Mouse (Mus musculus) embryonic facial prominence, embryonic 12.5 days (tissue): Measurements from ENCODE around the gene Plb1. TPM values are rescaled to one million over a fixed set of nuclear protein-coding genes. Genes with fewer than 3 reads are reported as not detected.
A peak's percentile ranks its signal among the peaks of the same experiment; 100 is the strongest.

Source experiments
- ATAC-seq: fragments of 200-750 bp; cut with Nextera tagmentation; 2 replicates; pipeline ENCODE4 v1.8.0; 2017; ENCODE audit not compliant: insufficient number of reproducible peaks, insufficient read depth, low FRiP score, low TSS enrichment
- H3K27ac ChIP-seq: fragments of 300-500 bp; sonication (generic); 2 replicates; pipeline ENCODE4 v1.5.1; 2016; ENCODE audit warnings: mild to moderate bottlenecking
- H3K27me3 ChIP-seq: fragments of 300-500 bp; sonication (generic); 2 replicates; pipeline ENCODE4 v1.6.1; 2016; ENCODE audit warnings: mild to moderate bottlenecking, moderate library complexity
- H3K36me3 ChIP-seq: fragments of 300-500 bp; sonication (generic); 2 replicates; pipeline ENCODE4 v1.6.1; 2016; ENCODE audit warnings: mild to moderate bottlenecking
- H3K4me1 ChIP-seq: fragments of 300-500 bp; sonication (generic); 2 replicates; pipeline ENCODE4 v1.6.1; 2016
- H3K4me2 ChIP-seq: fragments of 300-500 bp; sonication (generic); replicated peaks from 2 replicates; pipeline ENCODE4 v1.6.1; 2016; ENCODE audit warnings: mild to moderate bottlenecking, moderate library complexity
- H3K4me3 ChIP-seq: fragments of 300-500 bp; sonication (generic); 2 replicates; pipeline ENCODE4 v1.5.1; 2016; ENCODE audit warnings: mild to moderate bottlenecking
- H3K9ac ChIP-seq: fragments of 300-500 bp; sonication (generic); 2 replicates; pipeline ENCODE4 v1.6.1; 2016; ENCODE audit warnings: mild to moderate bottlenecking, moderate library complexity
- H3K9me3 ChIP-seq: fragments of 300-500 bp; sonication (generic); 2 replicates; pipeline ENCODE4 v1.6.1; 2016; ENCODE audit warnings: mild to moderate bottlenecking, moderate library complexity
- WGBS: fragments of 180-500 bp; shearing (Covaris S2); methylation state at CpG from one replicate; pipeline ENCODE4 v1.1.7; 2016; 5-methylcytosine and 5-hydroxymethylcytosine counted together
- polyA plus RNA-seq: library from polyadenylated mRNA; unstranded; fragments of >200 nt; fragmentation: Nextera tagmentation; extraction: Ambion mirVana; gene quantifications from 2 replicates; pipeline ENCODE4 v1.2.1, GENCODE M21; 2016

The Plb1 gene
- 0.22 and 0.27 TPM in 2 replicates for polyA plus RNA-seq

DNA sequence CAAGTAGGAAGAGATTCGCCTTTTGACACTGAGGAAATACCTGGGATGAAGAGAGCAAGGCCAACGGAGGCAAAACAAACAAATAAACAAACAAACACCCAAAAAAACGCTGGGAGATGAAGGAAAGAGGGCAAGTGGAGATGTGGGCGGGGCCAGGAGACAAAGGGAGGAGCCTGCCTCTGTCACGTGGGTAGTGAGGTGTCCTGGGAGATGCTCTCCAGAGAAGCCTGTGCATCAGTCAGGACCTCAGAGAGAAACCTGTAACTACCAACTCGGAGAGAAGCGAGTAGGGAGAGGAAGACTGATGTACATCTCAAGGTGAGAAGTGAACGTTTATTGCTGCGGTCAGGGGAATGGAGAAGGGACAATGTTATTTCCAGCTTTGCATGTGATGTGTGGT is at the start of gene Plb1:
Plb1 (plus strand) TSS at position 235 of the 400 bp plus-strand sequence.
- H3K9ac ChIP-seq: no peak within 1 kb of the TSS
- H3K4me1 ChIP-seq: no peaks in the 10 kb centered on the region
- no peak within 1 kb of the TSS for H3K27ac ChIP-seq
- no peak within 1 kb of the TSS for H3K4me2 ChIP-seq
- no peaks in the 10 kb centered on the region for H3K9me3 ChIP-seq
- WGBS: 77% methylated on average over 9 of the region's 9 CpGs
- no peaks in the 10 kb centered on the region for H3K36me3 ChIP-seq
- H3K4me3 ChIP-seq: no peak within 1 kb of the TSS
- H3K27me3 ChIP-seq: no peaks in the 10 kb centered on the region
- ATAC-seq: no peak

- Histone ChIP-seq H3K4me3 (no peak overlapping the region), H3K4me1 (0 out of 2 replicates have a peak, but pooled peaks cover 4% of the 10 kb centered on the region), H3K4me2 (no peak overlapping the region), H3K9ac (no peak overlapping the region), H3K27me3 (no peaks in the 10 kb centered on the region), H3K27ac (no peak overlapping the region), H3K9me3 (no peaks in the 10 kb centered on the region), H3K36me3 (no peaks in the 10 kb centered on the region)
- ATAC-seq: no peak
- 59% methylated on average over 4 of the region's 4 CpGs for whole genome bisulfite sequencing
These were observed 49.5 kb upstream of the Plb1 start for GRCm38 (mm10) chr5:32182885-32183629.

DNA sequence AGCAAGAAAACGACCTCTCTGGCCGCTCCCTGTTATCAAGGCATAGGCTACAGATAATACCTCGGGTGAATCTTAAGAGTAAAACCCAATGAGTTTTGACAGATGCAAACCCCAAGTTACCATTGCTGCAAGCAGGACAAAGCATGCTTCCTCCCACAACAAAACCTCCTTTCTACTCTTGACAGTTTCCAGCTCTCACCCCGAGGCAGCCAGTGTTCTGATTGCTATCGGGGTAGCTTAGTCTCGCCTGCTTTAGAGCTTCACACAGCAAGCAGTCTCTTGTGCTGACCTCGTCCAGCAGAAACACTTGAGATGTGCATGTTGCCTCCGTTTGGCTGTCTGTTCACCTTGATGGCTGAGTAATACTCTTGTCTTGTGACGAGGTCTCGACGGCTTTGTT is 44.8 kb upstream of the Plb1 start:
- Histone ChIP-seq H3K9ac (no peak overlapping the region), H3K4me2 (no peak overlapping the region), H3K4me1 (0 out of 2 replicates have a peak, but pooled peaks cover 4% of the 10 kb centered on the region), H3K36me3 (no peaks in the 10 kb centered on the region), H3K9me3 (no peaks in the 10 kb centered on the region), H3K4me3 (no peak overlapping the region), H3K27ac (no peak overlapping the region), H3K27me3 (no peaks in the 10 kb centered on the region)
- 36% methylated on average over 11 of the region's 11 CpGs for WGBS
- ATAC-seq: no peak

DNA sequence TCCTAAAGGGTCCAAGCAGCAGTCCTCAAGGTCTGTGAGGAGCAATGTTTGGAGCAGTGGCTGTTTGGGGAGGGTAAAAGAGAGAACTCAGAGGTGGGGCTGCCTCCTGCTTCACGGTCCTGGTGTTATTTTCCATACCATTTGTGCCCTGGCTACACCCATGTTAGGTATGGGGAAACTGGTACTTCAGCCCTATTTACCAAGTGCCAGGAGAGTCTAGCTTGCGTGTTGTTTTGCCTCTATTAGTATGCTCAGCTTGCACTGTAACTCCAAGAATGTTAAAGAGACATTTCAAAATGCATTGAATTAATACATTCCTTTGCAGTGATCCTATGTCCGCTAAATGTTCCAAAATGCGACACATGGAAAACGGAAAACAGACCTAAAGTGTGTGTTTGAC is 41.2 kb upstream of the Plb1 start:
- no peak overlapping the region for H3K27ac ChIP-seq
- no peak overlapping the region for H3K4me3 ChIP-seq
- no peaks in the 10 kb centered on the region for H3K4me1 ChIP-seq
- no peak overlapping the region for H3K9ac ChIP-seq
- no peaks in the 10 kb centered on the region for H3K9me3 ChIP-seq
- no peak overlapping the region for H3K4me2 ChIP-seq
- no peaks in the 10 kb centered on the region for H3K27me3 ChIP-seq
- 69% methylated on average over 5 of the region's 5 CpGs for WGBS
- no peaks in the 10 kb centered on the region for H3K36me3 ChIP-seq
- ATAC-seq: no peak

DNA sequence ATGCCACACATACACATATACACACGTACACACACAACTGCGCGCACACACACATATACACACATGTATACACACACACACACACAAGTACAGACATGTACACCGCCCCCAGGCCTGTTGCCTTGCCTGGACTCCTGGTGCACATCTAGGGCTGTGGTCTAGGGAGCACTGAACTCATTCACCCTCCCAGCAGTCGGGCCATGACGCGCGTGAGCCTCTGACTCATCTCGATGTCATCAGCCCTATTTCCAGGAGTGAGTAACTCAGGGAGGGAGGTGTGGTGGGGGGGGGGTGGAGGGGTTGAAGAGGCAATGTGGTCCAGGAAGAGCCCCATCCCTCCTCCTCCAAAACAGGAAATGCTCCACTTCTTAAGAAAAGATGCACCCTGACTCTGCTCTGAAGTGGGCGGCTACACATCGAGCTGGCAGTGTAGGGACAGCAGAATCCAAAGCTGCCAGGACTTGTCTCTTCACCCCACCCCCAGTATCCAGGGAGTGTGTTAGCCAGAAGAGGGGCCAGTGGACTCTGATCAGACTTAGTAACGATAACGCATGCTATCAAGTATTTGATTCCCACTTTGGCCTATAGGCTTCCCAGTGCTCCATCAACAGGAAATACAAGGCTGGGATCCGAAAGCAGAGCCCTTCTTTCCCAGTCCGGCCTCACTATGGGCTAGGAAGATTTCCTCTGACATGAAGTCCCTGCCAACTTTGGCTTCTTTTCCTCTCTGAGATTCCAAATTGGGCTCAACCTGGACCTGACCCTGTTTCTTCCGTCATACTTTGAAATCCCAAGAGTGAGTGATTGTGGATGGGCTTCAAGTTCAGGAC is 40.3 kb upstream of the Plb1 start:
- WGBS: 84% methylated on average over 16 of the region's 16 CpGs
- H3K36me3 ChIP-seq: no peaks in the 10 kb centered on the region
- no peak overlapping the region for H3K9ac ChIP-seq
- no peaks in the 10 kb centered on the region for H3K9me3 ChIP-seq
- H3K4me1 ChIP-seq: no peaks in the 10 kb centered on the region
- no peak overlapping the region for H3K4me3 ChIP-seq
- H3K27ac ChIP-seq: no peak overlapping the region
- ATAC-seq: no peak
- H3K4me2 ChIP-seq: no peak overlapping the region
- no peaks in the 10 kb centered on the region for H3K27me3 ChIP-seq

GRCm38 (mm10) chr5:32194236-32194635 is 38.3 kb upstream of the Plb1 start:
- no peak overlapping the region for H3K27ac ChIP-seq
- 65% methylated on average over 4 of the region's 4 CpGs for WGBS
- no peaks in the 10 kb centered on the region for H3K4me1 ChIP-seq
- H3K9ac ChIP-seq: no peak overlapping the region
- H3K4me2 ChIP-seq: no peak overlapping the region
- no peaks in the 10 kb centered on the region for H3K27me3 ChIP-seq
- no peak for ATAC-seq
- H3K36me3 ChIP-seq: no peaks in the 10 kb centered on the region
- H3K9me3 ChIP-seq: no peaks in the 10 kb centered on the region
- H3K4me3 ChIP-seq: no peak overlapping the region

DNA sequence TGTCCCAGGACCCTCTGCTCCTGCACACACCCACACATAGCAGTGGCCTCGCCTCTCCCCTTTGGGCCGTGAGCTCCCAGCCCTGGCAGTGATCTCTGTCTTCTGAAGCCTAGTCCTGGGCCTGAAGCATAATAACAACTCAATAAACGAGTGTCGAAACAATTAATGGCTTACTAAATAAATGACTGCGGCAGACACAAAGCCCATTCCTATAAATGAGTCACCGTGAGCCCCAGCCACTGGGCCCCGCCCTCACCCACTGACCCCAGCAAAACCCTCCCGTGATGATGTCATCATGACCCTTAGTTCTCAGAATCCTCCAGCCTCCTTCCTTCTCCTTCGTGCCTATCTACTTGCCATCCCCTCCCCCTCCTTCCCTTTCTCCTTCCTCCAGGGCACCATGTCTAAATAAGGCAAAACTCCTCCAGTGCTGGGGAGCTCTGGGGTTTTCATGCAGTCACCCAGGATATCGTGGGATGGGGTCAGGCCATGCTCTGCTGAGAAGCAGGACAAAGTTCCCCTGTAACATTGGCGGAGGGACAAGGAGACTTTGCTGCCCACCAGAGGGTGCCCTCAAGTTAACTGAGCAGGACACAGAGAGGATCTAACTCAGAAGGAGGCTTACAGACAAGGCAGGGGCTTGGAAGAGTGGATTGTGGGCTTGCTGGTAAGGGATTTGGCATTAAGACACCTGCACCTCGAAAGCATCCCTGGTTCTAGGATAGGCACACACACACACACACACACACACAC is 36.5 kb upstream of the Plb1 start:
- no peaks in the 10 kb centered on the region for H3K27me3 ChIP-seq
- no peak overlapping the region for H3K27ac ChIP-seq
- H3K9me3 ChIP-seq: no peaks in the 10 kb centered on the region
- H3K4me1 ChIP-seq: no peaks in the 10 kb centered on the region
- no peak for ATAC-seq
- no peak overlapping the region for H3K9ac ChIP-seq
- no peak overlapping the region for H3K4me3 ChIP-seq
- no peak overlapping the region for H3K4me2 ChIP-seq
- no peaks in the 10 kb centered on the region for H3K36me3 ChIP-seq
- WGBS: 62% methylated on average over 12 of the region's 12 CpGs

GRCm38 (mm10) chr5:32197698-32198097 is 34.8 kb upstream of the Plb1 start:
- no peak overlapping the region for H3K4me2 ChIP-seq
- WGBS: 17% methylated on average over 4 of the region's 4 CpGs
- H3K4me1 ChIP-seq: no peaks in the 10 kb centered on the region
- no peak overlapping the region for H3K9ac ChIP-seq
- no peaks in the 10 kb centered on the region for H3K27me3 ChIP-seq
- no peak overlapping the region for H3K4me3 ChIP-seq
- peak; percentile 63; the same call in 1 of the 2 replicates for ATAC-seq
- no peak overlapping the region for H3K27ac ChIP-seq
- H3K9me3 ChIP-seq: no peaks in the 10 kb centered on the region
- H3K36me3 ChIP-seq: no peaks in the 10 kb centered on the region

DNA sequence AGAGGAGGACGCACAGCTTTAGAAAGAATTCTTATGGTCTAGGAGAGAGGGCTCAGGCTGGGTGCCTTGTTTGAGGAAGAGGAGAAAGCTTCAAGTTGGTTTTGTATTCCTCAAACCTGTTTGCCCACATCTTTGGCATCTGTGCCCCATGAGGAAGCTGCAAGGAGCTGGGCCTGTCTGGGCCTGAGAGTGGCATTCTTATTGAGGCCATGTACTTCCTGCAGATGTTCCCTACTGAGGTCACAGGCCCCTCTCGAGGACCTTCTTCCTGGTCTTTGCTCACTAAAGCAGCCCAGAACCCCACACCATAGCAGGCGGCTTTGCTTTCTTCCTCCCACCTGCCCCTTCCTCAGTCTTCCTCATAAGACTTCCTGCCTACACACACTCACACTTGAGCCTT is 33.4 kb upstream of the Plb1 start:
- no peak for ATAC-seq
- Histone ChIP-seq H3K9ac (no peak overlapping the region), H3K4me1 (no peaks in the 10 kb centered on the region), H3K27me3 (no peaks in the 10 kb centered on the region), H3K4me2 (no peak overlapping the region), H3K4me3 (no peak overlapping the region), H3K36me3 (no peaks in the 10 kb centered on the region), H3K27ac (no peak overlapping the region), H3K9me3 (no peaks in the 10 kb centered on the region)
- WGBS: 70% methylated on average over 3 of the region's 3 CpGs

DNA sequence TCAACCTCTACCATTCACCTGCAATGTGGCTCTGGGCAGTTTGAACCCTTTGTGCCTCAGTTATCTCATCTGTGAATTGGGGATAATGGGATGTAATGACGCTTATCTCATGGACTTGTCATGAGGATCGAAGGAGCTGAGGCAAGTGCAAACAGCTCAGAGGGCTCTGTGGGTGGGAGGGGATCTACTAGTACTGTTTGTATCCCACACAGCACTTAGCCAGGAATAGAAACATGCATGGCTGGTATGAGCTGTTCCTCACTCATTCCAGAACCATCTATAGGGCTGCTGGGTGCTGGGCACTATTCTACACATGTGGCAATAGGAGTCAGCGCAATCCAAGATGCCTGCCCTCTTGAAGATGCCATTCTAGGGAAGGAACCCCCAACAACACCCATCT is 32.9 kb upstream of the Plb1 start:
- H3K27me3 ChIP-seq: no peaks in the 10 kb centered on the region
- no peak overlapping the region for H3K4me2 ChIP-seq
- 89% methylated on average over 3 of the region's 3 CpGs for WGBS
- no peaks in the 10 kb centered on the region for H3K36me3 ChIP-seq
- H3K9me3 ChIP-seq: no peaks in the 10 kb centered on the region
- no peak overlapping the region for H3K27ac ChIP-seq
- ATAC-seq: no peak
- H3K4me1 ChIP-seq: no peaks in the 10 kb centered on the region
- no peak overlapping the region for H3K4me3 ChIP-seq
- no peak overlapping the region for H3K9ac ChIP-seq

DNA sequence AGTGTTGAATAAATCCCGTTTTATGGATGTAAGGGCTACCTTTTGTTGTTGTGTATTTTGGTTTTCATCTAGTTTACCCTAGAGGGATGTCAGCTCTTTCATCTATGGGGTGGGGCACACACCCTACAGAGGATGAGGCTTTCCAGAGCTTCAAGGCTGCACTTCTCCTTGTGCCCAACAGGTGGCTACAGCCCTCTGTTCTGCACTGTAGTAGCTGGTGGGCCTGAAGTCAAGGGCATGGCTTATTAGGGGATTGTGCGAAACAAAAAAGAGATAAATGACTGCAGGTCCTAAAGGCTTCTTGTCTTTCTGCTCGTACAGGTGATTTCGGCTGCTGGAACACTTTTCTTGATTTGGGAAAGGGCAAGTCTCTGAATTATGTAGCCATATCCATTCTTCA is 27.9 kb upstream of the Plb1 start:
- no peak overlapping the region for H3K4me2 ChIP-seq
- no peak overlapping the region for H3K4me3 ChIP-seq
- H3K9ac ChIP-seq: no peak overlapping the region
- no peaks in the 10 kb centered on the region for H3K27me3 ChIP-seq
- H3K9me3 ChIP-seq: no peaks in the 10 kb centered on the region
- no peaks in the 10 kb centered on the region for H3K36me3 ChIP-seq
- no peak overlapping the region for H3K27ac ChIP-seq
- no peaks in the 10 kb centered on the region for H3K4me1 ChIP-seq
- no peak for ATAC-seq
- 72% methylated on average over 4 of the region's 4 CpGs for WGBS
